Mouse (Mus musculus) ES-E14 (cell line): ENCODE measurements around the gene Barx1.

ENCODE experiments used
- CHD2 ChIP-seq: IDR thresholded peaks from 2 replicates; pipeline ENCODE4 v1.6.1; 2014; ENCODE audit warnings: mild to moderate bottlenecking, low read depth, low read length, inconsistent platforms
- HCFC1 ChIP-seq: IDR thresholded peaks from 2 replicates; pipeline ENCODE4 v1.6.1; 2012; ENCODE audit warnings: low read length, inconsistent platforms, borderline replicate concordance; ENCODE audit not compliant: insufficient read depth
- MAFK ChIP-seq: IDR thresholded peaks from 2 replicates; pipeline ENCODE4 v1.6.1; 2014; ENCODE audit warnings: mild to moderate bottlenecking, low read depth, low read length, inconsistent platforms; ENCODE audit not compliant: insufficient read depth
- ZC3H11A ChIP-seq: IDR thresholded peaks from 2 replicates; pipeline ENCODE4 v1.6.1; 2012; ENCODE audit warnings: low read depth, mild to moderate bottlenecking, inconsistent platforms, low read length, borderline replicate concordance
- ZNF384 ChIP-seq: IDR thresholded peaks from 2 replicates; pipeline ENCODE4 v1.6.1; 2012; ENCODE audit warnings: low read depth, low read length, inconsistent platforms

DNA sequence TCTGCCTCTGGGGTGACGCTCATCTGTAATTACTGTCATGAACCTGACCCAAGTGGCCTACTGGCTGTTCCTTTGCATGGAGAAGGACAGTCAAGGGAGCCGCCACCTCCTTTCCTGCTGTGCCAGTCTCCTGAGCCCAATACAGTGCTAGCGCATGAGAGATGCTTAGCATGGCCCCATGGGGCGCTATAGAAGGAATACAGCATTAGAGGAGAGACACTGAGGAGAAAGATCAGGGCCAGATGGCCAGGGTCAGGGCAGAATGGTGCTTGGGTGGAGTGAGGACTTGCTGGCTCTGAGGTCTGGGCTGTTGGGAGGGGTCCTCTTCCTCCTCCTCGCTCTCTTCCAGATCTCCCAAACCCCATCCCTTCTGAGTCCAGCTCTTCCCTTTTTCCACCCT is 23.9 kb downstream of the Barx1 start:
- no peak for TF ChIP-seq ZC3H11A
- no peak for TF ChIP-seq CHD2
- no peak for TF ChIP-seq MAFK
- TF ChIP-seq ZNF384: no peak
- TF ChIP-seq HCFC1: no peak
